Mouse (Mus musculus) R1 (cell line): Measurements from ENCODE around the gene Dlx4.
A peak's percentile ranks its signal among the peaks of the same experiment; 100 is the strongest.

ENCODE experiments used
- DNase-seq: peaks from one replicate; pipeline ENCODE4 v3.0.0-alpha.2; 2018; ENCODE audit warnings: low read depth, low spot score

Dlx4 gene

GRCm38 (mm10) chr11:95145851-95146403 lies at the start of gene Dlx4:
Dlx4 (minus strand) TSS chr11:95146263.
- DNase-seq = peak; percentile 56

DNA sequence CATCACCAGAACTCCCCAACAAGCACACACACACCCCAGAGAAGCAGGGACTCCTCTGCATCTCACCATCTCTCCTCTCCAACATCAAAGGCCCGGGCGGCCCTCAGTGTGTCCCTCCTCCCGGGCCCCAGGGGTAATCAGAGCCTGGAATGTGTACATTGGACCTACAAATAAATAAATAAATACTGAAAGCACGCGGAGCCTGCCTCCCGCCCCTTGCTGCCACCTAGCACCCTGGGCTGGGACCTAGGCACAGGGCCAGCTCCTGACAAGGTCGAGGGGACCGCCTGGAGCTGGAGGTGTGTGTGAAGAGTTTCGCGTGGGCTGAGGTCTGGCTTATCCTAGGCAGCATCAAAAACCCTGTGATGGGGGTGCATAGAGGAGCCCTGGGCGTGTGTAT lies 43.8 kb upstream of the Dlx4 start:
- no peak for DNase-seq

DNA sequence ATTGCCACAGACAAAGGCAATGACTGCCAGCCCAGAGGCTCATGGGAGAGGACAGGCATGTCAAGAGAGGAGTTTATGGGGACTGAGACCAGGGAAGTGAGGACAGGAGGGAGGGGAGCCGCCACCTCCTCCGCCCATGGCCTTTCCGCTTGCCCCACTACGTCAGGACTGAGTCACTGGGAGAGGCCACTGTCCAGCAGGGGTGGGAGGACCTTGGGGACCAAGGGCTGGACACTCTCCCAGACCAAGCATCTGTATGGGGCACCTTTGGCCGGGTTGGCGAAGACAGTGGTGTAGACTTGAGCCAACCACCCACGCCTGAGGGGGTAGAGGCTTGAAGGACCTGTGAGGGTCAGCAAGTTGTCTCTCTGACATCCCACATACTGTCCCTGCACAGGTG lies 40.8 kb upstream of the Dlx4 start:
- DNase-seq = no peak

- no peak for DNase-seq
Observed at GRCm38 (mm10) chr11:95185700-95186099, 39.6 kb upstream of the Dlx4 start.

GRCm38 (mm10) chr11:95184561-95184960 lies 38.5 kb upstream of the Dlx4 start:
- DNase-seq = no peak

- DNase-seq = no peak
Observed at GRCm38 (mm10) chr11:95179311-95179710, 33.2 kb upstream of the Dlx4 start.

DNA sequence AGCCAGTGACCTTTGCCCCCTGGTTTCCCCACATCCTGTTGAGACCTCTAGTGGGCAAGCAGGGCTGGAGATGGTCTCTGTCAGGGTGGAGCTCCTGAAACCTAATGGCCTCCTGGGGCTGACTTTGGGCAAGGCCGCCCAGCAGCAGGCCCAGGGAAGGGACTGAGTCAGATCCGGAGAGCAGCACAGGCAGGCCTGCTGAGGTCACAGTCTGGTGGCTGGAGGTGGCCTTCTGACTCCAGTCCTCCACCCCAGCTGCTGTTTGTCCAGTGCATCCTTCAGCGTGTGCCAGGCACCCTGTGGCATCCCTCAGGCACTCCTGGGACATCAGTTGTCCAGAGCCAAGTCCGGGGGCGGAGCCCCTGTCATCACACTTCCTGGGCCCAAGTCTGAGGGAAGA lies 19.8 kb upstream of the Dlx4 start:
- DNase-seq = no peak

GRCm38 (mm10) chr11:95161708-95162107 lies 15.6 kb upstream of the Dlx4 start:
- no peak for DNase-seq

DNA sequence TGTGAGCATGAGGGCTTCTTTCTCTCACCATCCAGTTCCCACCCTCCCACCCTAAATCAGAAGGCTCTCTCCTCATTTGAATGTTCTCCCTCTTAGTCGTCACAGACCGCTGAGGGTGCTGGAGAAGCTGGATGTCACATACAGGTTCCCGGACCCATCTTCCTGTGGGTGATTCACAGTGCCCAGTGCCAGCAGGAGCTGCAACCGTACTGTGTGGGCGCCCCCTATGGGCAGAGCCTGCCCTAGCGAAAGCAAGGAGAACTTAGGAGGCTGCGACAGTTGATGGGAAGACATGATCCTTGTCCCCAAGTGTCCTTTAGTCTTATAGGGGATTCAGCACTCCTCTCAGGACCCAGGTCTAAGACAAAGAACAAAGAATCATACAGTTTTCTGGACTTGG lies 14.6 kb upstream of the Dlx4 start:
- peak; percentile 45 for DNase-seq

- DNase-seq = no peak
Observed at GRCm38 (mm10) chr11:95159763-95160371, 13.8 kb upstream of the Dlx4 start.

- no peak for DNase-seq
Observed at GRCm38 (mm10) chr11:95157872-95158271, 11.8 kb upstream of the Dlx4 start.

DNA sequence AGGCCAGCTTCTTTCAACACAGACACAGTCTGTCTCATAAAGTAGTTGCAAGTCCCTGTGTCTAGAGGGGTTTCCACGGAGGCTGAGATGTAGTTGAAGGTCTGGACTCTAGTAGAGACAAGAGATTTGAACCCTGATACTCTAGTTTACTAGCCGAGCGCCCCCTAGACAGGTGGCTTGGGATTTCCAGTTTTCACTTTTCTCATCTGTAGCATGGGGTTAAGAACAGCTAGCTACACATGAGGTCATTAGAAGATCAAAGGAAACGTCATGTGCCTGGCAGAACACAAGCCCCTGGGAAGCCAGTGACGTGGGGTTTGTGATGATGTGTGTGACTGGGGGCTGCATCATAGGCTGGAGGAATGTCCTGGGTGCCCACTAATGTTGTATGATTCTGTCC lies 11.3 kb upstream of the Dlx4 start:
- no peak for DNase-seq

GRCm38 (mm10) chr11:95155511-95155910 lies 9.4 kb upstream of the Dlx4 start:
- DNase-seq = no peak

GRCm38 (mm10) chr11:95153681-95154080 lies 7.6 kb upstream of the Dlx4 start:
- no peak for DNase-seq

DNA sequence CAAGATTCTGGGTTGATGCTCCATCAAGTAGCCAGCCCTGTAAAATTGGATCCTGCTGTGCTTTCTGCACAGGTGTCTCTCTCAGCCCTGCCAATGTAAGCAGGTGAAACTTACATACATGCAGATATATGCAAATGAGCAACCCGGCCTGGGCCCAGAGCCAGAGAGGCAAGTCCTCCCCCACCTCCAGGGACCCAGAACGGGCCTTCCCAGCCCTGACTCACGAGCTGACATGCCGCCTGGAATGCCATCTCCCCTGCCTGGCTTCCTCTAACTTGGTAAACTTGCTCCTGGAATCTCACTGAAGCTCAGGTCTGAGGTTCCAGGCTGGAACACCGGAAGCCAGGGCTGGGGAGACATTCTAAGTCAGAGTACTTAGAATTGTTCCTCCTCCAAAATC lies 7.1 kb upstream of the Dlx4 start:
- no peak for DNase-seq

- peak; percentile 27 for DNase-seq
Observed at GRCm38 (mm10) chr11:95150269-95151049, 4.4 kb upstream of the Dlx4 start.

- DNase-seq = no peak
Observed at GRCm38 (mm10) chr11:95149462-95150268, 3.6 kb upstream of the Dlx4 start.

- DNase-seq = no peak
Observed at GRCm38 (mm10) chr11:95148754-95149153, 2.7 kb upstream of the Dlx4 start.

- peak; percentile 30 for DNase-seq
Observed at GRCm38 (mm10) chr11:95144946-95145483, 1.0 kb downstream of the Dlx4 start.

DNA sequence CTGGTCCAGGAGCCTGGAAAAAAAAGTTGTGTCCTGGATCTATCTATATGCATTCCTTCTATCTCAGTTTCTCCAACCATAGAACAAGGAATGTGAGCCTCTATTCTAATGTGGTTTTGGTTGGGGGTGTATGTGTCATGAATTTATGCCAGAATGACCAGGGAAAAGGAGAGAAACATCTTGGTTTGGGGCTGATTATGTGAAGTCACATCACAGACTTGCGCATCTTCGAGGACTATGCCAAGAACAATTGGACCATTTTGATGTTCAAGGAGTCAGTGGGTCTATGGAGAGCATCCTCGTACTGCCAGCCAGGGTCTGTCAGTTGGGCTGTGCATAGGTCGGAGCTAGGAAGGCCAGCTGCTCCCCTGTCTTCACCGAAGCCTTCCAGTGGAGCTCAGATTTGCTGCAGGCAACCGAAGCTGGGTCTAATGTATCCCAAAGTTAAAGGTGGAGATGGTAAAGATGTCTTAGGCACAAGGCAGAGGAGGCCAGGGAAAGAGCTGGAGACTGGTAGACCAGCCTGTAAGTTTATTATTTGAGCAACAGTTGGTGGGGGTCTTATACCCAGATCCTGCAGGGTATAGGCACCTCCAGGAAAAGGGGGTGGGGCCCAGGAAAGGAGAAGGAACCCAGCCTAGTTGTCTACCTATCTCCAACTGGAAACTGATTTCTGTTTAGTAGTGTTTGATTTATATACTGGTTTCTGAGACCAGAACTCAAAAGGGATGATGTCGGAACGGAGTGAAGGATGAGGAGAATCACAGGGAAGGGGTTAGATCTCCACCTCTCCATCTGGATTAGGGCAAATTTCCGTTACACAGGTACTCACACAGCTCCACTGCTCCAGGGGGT lies 1.7 kb downstream of the Dlx4 start:
- no peak for DNase-seq

DNA sequence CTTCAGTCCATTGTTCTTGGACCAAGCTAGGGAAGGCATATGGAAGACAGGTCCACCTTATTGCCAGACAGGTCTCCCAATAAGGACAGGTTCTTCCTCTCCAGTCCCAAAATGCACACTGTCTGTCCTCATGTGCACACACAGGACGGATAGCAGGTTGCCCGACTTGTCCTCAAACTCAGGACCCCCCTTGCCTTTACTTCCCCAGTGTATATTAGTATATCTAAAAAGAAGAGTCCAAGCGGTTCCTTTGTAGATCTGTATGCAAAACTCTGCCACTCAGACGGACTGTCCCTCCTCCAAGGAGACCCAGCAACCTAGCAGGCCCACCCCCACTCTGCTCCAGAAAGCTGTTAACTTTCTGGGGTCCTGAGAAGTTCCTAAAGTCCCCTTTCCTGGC lies 2.4 kb downstream of the Dlx4 start:
- no peak for DNase-seq
